Mouse (Mus musculus) hindbrain, embryonic 11.5 days (tissue): ENCODE measurements at regions not wholly inside any gene's neighbourhood (a gene's known extent, or its start where the extent isn't known, plus 50 kb on each side); places are given as distances from the start of the nearest gene placed in this dataset.

ENCODE experiments used
- ATAC-seq: fragments of 200-750 bp; cut with Nextera tagmentation; 2 replicates; pipeline ENCODE4 v1.8.0; 2017; ENCODE audit warnings: mild to moderate bottlenecking, moderate TSS enrichment, moderate library complexity; ENCODE audit not compliant: low FRiP score
- DNase-seq: peaks from one replicate; pipeline ENCODE4 v3.0.0-alpha.2; 2015; ENCODE audit warnings: low spot score
- H3K27ac ChIP-seq: fragments of 300-500 bp; sonication (generic); 2 replicates; pipeline ENCODE4 v1.5.1; 2014; ENCODE audit warnings: mild to moderate bottlenecking, low read depth, low read length
- H3K27me3 ChIP-seq: fragments of 300-500 bp; sonication (generic); 2 replicates; pipeline ENCODE4 v1.6.1; 2014; ENCODE audit warnings: mild to moderate bottlenecking, low read length, moderate library complexity, mixed read lengths; ENCODE audit not compliant: control insufficient read depth, insufficient read depth
- H3K36me3 ChIP-seq: fragments of 300-500 bp; sonication (generic); 2 replicates; pipeline ENCODE4 v1.6.1; 2014; ENCODE audit warnings: mild to moderate bottlenecking, low read length, moderate library complexity, mixed read lengths; ENCODE audit not compliant: control insufficient read depth, insufficient read depth
- H3K4me1 ChIP-seq: fragments of 300-500 bp; sonication (generic); replicated peaks from 2 replicates; pipeline ENCODE4 v1.6.1; 2014; ENCODE audit warnings: low read length, mixed read lengths; ENCODE audit not compliant: control insufficient read depth, insufficient read depth
- H3K4me2 ChIP-seq: fragments of 300-500 bp; sonication (generic); replicated peaks from 2 replicates; pipeline ENCODE4 v1.6.1; 2014; ENCODE audit warnings: mild to moderate bottlenecking, low read depth, low read length
- H3K4me3 ChIP-seq: fragments of 300-500 bp; sonication (generic); 2 replicates; pipeline ENCODE4 v1.5.1; 2014; ENCODE audit warnings: low read depth, low read length
- H3K9ac ChIP-seq: fragments of 300-500 bp; sonication (generic); 2 replicates; pipeline ENCODE4 v1.6.1; 2014; ENCODE audit warnings: low read depth, low read length
- H3K9me3 ChIP-seq: fragments of 300-500 bp; sonication (generic); 2 replicates; pipeline ENCODE4 v1.6.1; 2016; ENCODE audit warnings: low read length; ENCODE audit not compliant: control insufficient read depth
- WGBS: fragments of 180-500 bp; shearing (Covaris S2); extraction: QIAGEN DNeasy Blood & Tissue Kit; methylation state at CpG from one replicate; pipeline ENCODE4 v1.1.7; 2014; 5-methylcytosine and 5-hydroxymethylcytosine counted together

GRCm38 (mm10) chr3:54555954-54556353 lies 136.7 kb upstream of the Supt20 start:
- H3K9me3 ChIP-seq, result no peaks in the 10 kb centered on the region
- no peaks in the 10 kb centered on the region for H3K36me3 ChIP-seq
- H3K4me3 ChIP-seq, result no peak overlapping the region
- no peak overlapping the region for H3K9ac ChIP-seq
- no peak overlapping the region for H3K27ac ChIP-seq
- no peak for DNase-seq
- WGBS, result 94% methylated on average over 2 of the region's 2 CpGs
- ATAC-seq, result no peak
- H3K27me3 ChIP-seq, result no peaks in the 10 kb centered on the region
- H3K4me1 ChIP-seq, result no peaks in the 10 kb centered on the region
- no peak overlapping the region for H3K4me2 ChIP-seq

GRCm38 (mm10) chr3:54559053-54559452 lies 133.6 kb upstream of the Supt20 start:
- WGBS, result 85% methylated on average over 2 of the region's 2 CpGs
- H3K4me3 ChIP-seq, result no peak overlapping the region
- no peaks in the 10 kb centered on the region for H3K27me3 ChIP-seq
- H3K9ac ChIP-seq, result no peak overlapping the region
- ATAC-seq, result no peak
- DNase-seq, result no peak
- H3K9me3 ChIP-seq, result no peaks in the 10 kb centered on the region
- no peak overlapping the region for H3K27ac ChIP-seq
- H3K36me3 ChIP-seq, result no peaks in the 10 kb centered on the region
- H3K4me2 ChIP-seq, result no peak overlapping the region
- H3K4me1 ChIP-seq, result no peaks in the 10 kb centered on the region

- DNase-seq (no peak), ATAC-seq (no peak)
- Histone ChIP-seq H3K4me1 (no peaks in the 10 kb centered on the region), H3K27ac (no peak overlapping the region), H3K9ac (no peak overlapping the region), H3K4me2 (no peak overlapping the region), H3K36me3 (no peaks in the 10 kb centered on the region), H3K9me3 (no peaks in the 10 kb centered on the region), H3K4me3 (no peak overlapping the region), H3K27me3 (no peaks in the 10 kb centered on the region)
- 90% methylated on average over 2 of the region's 2 CpGs for WGBS
Measured at GRCm38 (mm10) chr3:54559527-54559926, 133.1 kb upstream of the Supt20 start.

- Histone ChIP-seq H3K4me3 (no peak overlapping the region), H3K27me3 (no peaks in the 10 kb centered on the region), H3K9ac (no peak overlapping the region), H3K4me1 (no peaks in the 10 kb centered on the region), H3K36me3 (no peaks in the 10 kb centered on the region), H3K9me3 (no peaks in the 10 kb centered on the region), H3K4me2 (no peak overlapping the region), H3K27ac (no peak overlapping the region)
- WGBS, result 76% methylated on average over 5 of the region's 5 CpGs
- ATAC-seq, result no peak
- no peak for DNase-seq
Measured at GRCm38 (mm10) chr3:54560056-54560922, 132.3 kb upstream of the Supt20 start.

GRCm38 (mm10) chr3:54567329-54567728 lies 125.3 kb upstream of the Supt20 start:
- 90% methylated on average over 1 of the region's 1 CpGs for WGBS
- Histone ChIP-seq H3K4me1 (no peaks in the 10 kb centered on the region), H3K4me3 (no peak overlapping the region), H3K9me3 (no peaks in the 10 kb centered on the region), H3K4me2 (no peak overlapping the region), H3K27me3 (no peaks in the 10 kb centered on the region), H3K27ac (no peak overlapping the region), H3K9ac (no peak overlapping the region), H3K36me3 (no peaks in the 10 kb centered on the region)
- ATAC-seq, result no peak
- DNase-seq, result no peak

GRCm38 (mm10) chr3:54568096-54568495 lies 124.5 kb upstream of the Supt20 start:
- H3K4me2 ChIP-seq, result no peak overlapping the region
- no peak overlapping the region for H3K9ac ChIP-seq
- H3K4me1 ChIP-seq, result no peaks in the 10 kb centered on the region
- H3K9me3 ChIP-seq, result no peaks in the 10 kb centered on the region
- 90% methylated on average over 5 of the region's 5 CpGs for WGBS
- H3K27ac ChIP-seq, result no peak overlapping the region
- no peak overlapping the region for H3K4me3 ChIP-seq
- DNase-seq, result no peak
- ATAC-seq, result no peak
- H3K36me3 ChIP-seq, result no peaks in the 10 kb centered on the region
- no peaks in the 10 kb centered on the region for H3K27me3 ChIP-seq

- Histone ChIP-seq H3K27me3 (no peaks in the 10 kb centered on the region), H3K4me2 (no peak overlapping the region), H3K4me1 (no peaks in the 10 kb centered on the region), H3K9ac (no peak overlapping the region), H3K9me3 (no peaks in the 10 kb centered on the region), H3K4me3 (no peak overlapping the region), H3K36me3 (no peaks in the 10 kb centered on the region), H3K27ac (no peak overlapping the region)
- DNase-seq, result no peak
- no peak for ATAC-seq
- WGBS, result 73% methylated on average over 8 of the region's 8 CpGs
Measured at GRCm38 (mm10) chr3:54570501-54570900, 122.1 kb upstream of the Supt20 start.

- H3K9ac ChIP-seq, result no peak overlapping the region
- WGBS, result 89% methylated on average over 5 of the region's 5 CpGs
- no peak overlapping the region for H3K4me3 ChIP-seq
- no peak overlapping the region for H3K27ac ChIP-seq
- no peaks in the 10 kb centered on the region for H3K4me1 ChIP-seq
- no peaks in the 10 kb centered on the region for H3K36me3 ChIP-seq
- no peaks in the 10 kb centered on the region for H3K27me3 ChIP-seq
- no peaks in the 10 kb centered on the region for H3K9me3 ChIP-seq
- ATAC-seq (no peak), DNase-seq (no peak)
- H3K4me2 ChIP-seq, result no peak overlapping the region
Measured at GRCm38 (mm10) chr3:54577851-54578250, 114.8 kb upstream of the Supt20 start.

GRCm38 (mm10) chr3:54579425-54579824 lies 113.2 kb upstream of the Supt20 start:
- no peak overlapping the region for H3K4me2 ChIP-seq
- ATAC-seq, result no peak
- H3K36me3 ChIP-seq, result no peaks in the 10 kb centered on the region
- no peak overlapping the region for H3K4me3 ChIP-seq
- no peak for DNase-seq
- no peaks in the 10 kb centered on the region for H3K27me3 ChIP-seq
- WGBS, result 89% methylated on average over 2 of the region's 2 CpGs
- H3K9me3 ChIP-seq, result no peaks in the 10 kb centered on the region
- H3K27ac ChIP-seq, result no peak overlapping the region
- H3K4me1 ChIP-seq, result no peaks in the 10 kb centered on the region
- H3K9ac ChIP-seq, result no peak overlapping the region
